Mouse (Mus musculus): ENCODE measurements around the gene Ubb. TPM values are rescaled to one million over a fixed set of nuclear protein-coding genes. Genes with fewer than 3 reads are reported as not detected.

The Ubb gene
- polyA plus RNA-seq, 1 experiment from 2014 or later, result 4,568 TPM

GRCm38 (mm10) chr11:62557205-62557604 lies 6.2 kb downstream of the Ubb start:
- no peak overlapping the region for H3K9ac ChIP-seq (ENCODE audit: low read depth, low read length)
- peaks cover 10% of the 10 kb centered on the region for H3K36me3 ChIP-seq (ENCODE audit: control insufficient read depth, insufficient read depth, low read length)
- H3K4me1 ChIP-seq (ENCODE audit: control insufficient read depth, insufficient read depth, low read depth, low read length), result peaks cover 21% of the 10 kb centered on the region
- 74% methylated on average over 5 of the region's 5 CpGs for WGBS
- no peaks in the 10 kb centered on the region for H3K9me3 ChIP-seq (ENCODE audit: control insufficient read depth, low read length)
- H3K27ac ChIP-seq (ENCODE audit: low read depth, low read length), result no peak overlapping the region
- no peak overlapping the region for H3K4me3 ChIP-seq (ENCODE audit: low read length)
- H3K27me3 ChIP-seq (replicated peaks; ENCODE audit: control insufficient read depth, insufficient read depth, low read length), result no peaks in the 10 kb centered on the region
- ATAC-seq, result no peak
- H3K4me2 ChIP-seq (ENCODE audit: low read length), result no peak overlapping the region

GRCm38 (mm10) chr11:62558152-62558551 lies 7.2 kb downstream of the Ubb start:
- Histone ChIP-seq H3K4me3 (ENCODE audit: low read length) (no peak overlapping the region), H3K36me3 (ENCODE audit: control insufficient read depth, insufficient read depth, low read length) (peaks cover 8% of the 10 kb centered on the region), H3K4me1 (ENCODE audit: control insufficient read depth, insufficient read depth, low read depth, low read length) (peaks cover 21% of the 10 kb centered on the region), H3K27me3 (replicated peaks; ENCODE audit: control insufficient read depth, insufficient read depth, low read length) (no peaks in the 10 kb centered on the region), H3K27ac (ENCODE audit: low read depth, low read length) (no peak overlapping the region), H3K9me3 (ENCODE audit: control insufficient read depth, low read length) (no peaks in the 10 kb centered on the region), H3K9ac (ENCODE audit: low read depth, low read length) (no peak overlapping the region), H3K4me2 (ENCODE audit: low read length) (no peak overlapping the region)
- WGBS, result 81% methylated on average over 2 of the region's 2 CpGs
- no peak for ATAC-seq

GRCm38 (mm10) chr11:62558961-62559646 lies 8.1 kb downstream of the Ubb start:
- Histone ChIP-seq H3K9ac (ENCODE audit: low read depth, low read length) (no peak overlapping the region), H3K4me2 (ENCODE audit: low read length) (no peak overlapping the region), H3K27me3 (replicated peaks; ENCODE audit: control insufficient read depth, insufficient read depth, low read length) (no peaks in the 10 kb centered on the region), H3K36me3 (ENCODE audit: control insufficient read depth, insufficient read depth, low read length) (0 out of 2 replicates have a peak, but pooled peaks cover 3% of the 10 kb centered on the region), H3K4me1 (ENCODE audit: control insufficient read depth, insufficient read depth, low read depth, low read length) (peaks cover 11% of the 10 kb centered on the region), H3K4me3 (ENCODE audit: low read length) (no peak overlapping the region), H3K27ac (ENCODE audit: low read depth, low read length) (no peak overlapping the region), H3K9me3 (ENCODE audit: control insufficient read depth, low read length) (no peaks in the 10 kb centered on the region)
- no peak for ATAC-seq
- WGBS, result 58% methylated on average over 6 of the region's 6 CpGs

- 37% methylated on average over 43 of the region's 43 CpGs for WGBS
- H3K27me3 ChIP-seq (replicated peaks; ENCODE audit: control insufficient read depth, insufficient read depth, low read length), result no peaks in the 10 kb centered on the region
- no peaks in the 10 kb centered on the region for H3K36me3 ChIP-seq (ENCODE audit: control insufficient read depth, insufficient read depth, low read length)
- no peaks in the 10 kb centered on the region for H3K9me3 ChIP-seq (ENCODE audit: control insufficient read depth, low read length)
- H3K9ac ChIP-seq (ENCODE audit: low read depth, low read length), result peak overlapping the region; percentile 60
- no peak for ATAC-seq
- peak overlapping the region; percentile 38 for H3K4me3 ChIP-seq (ENCODE audit: low read length)
- peak overlapping the region; percentile 61 for H3K4me2 ChIP-seq (ENCODE audit: low read length)
- H3K27ac ChIP-seq (ENCODE audit: low read depth, low read length), result no peak overlapping the region
- no peaks in the 10 kb centered on the region for H3K4me1 ChIP-seq (ENCODE audit: control insufficient read depth, insufficient read depth, low read depth, low read length)
These were observed 9.6 kb downstream of the Ubb start for GRCm38 (mm10) chr11:62560463-62561016.

GRCm38 (mm10) chr11:62563590-62563989 lies 12.6 kb downstream of the Ubb start:
- no peaks in the 10 kb centered on the region for H3K36me3 ChIP-seq (ENCODE audit: control insufficient read depth, insufficient read depth, low read length)
- 84% methylated on average over 2 of the region's 2 CpGs for WGBS
- no peaks in the 10 kb centered on the region for H3K9me3 ChIP-seq (ENCODE audit: control insufficient read depth, low read length)
- no peaks in the 10 kb centered on the region for H3K4me1 ChIP-seq (ENCODE audit: control insufficient read depth, insufficient read depth, low read depth, low read length)
- no peak overlapping the region for H3K4me2 ChIP-seq (ENCODE audit: low read length)
- ATAC-seq, result no peak
- H3K27ac ChIP-seq (ENCODE audit: low read depth, low read length), result no peak overlapping the region
- H3K27me3 ChIP-seq (replicated peaks; ENCODE audit: control insufficient read depth, insufficient read depth, low read length), result no peaks in the 10 kb centered on the region
- H3K4me3 ChIP-seq (ENCODE audit: low read length), result no peak overlapping the region
- no peak overlapping the region for H3K9ac ChIP-seq (ENCODE audit: low read depth, low read length)

GRCm38 (mm10) chr11:62565747-62566146 lies 14.8 kb downstream of the Ubb start:
- Histone ChIP-seq H3K9me3 (ENCODE audit: control insufficient read depth, low read length) (no peaks in the 10 kb centered on the region), H3K27me3 (replicated peaks; ENCODE audit: control insufficient read depth, insufficient read depth, low read length) (no peaks in the 10 kb centered on the region), H3K4me2 (ENCODE audit: low read length) (no peak overlapping the region), H3K27ac (ENCODE audit: low read depth, low read length) (no peak overlapping the region), H3K4me1 (ENCODE audit: control insufficient read depth, insufficient read depth, low read depth, low read length) (no peaks in the 10 kb centered on the region), H3K9ac (ENCODE audit: low read depth, low read length) (no peak overlapping the region), H3K36me3 (ENCODE audit: control insufficient read depth, insufficient read depth, low read length) (no peaks in the 10 kb centered on the region), H3K4me3 (ENCODE audit: low read length) (no peak overlapping the region)
- no peak for ATAC-seq
- 64% methylated on average over 7 of the region's 7 CpGs for WGBS

GRCm38 (mm10) chr11:62566211-62566610 lies 15.2 kb downstream of the Ubb start:
- WGBS, result 67% methylated on average over 1 of the region's 1 CpGs
- no peak overlapping the region for H3K9ac ChIP-seq (ENCODE audit: low read depth, low read length)
- no peaks in the 10 kb centered on the region for H3K27me3 ChIP-seq (replicated peaks; ENCODE audit: control insufficient read depth, insufficient read depth, low read length)
- no peak overlapping the region for H3K27ac ChIP-seq (ENCODE audit: low read depth, low read length)
- H3K4me3 ChIP-seq (ENCODE audit: low read length), result no peak overlapping the region
- no peak for ATAC-seq
- H3K4me1 ChIP-seq (ENCODE audit: control insufficient read depth, insufficient read depth, low read depth, low read length), result no peaks in the 10 kb centered on the region
- H3K36me3 ChIP-seq (ENCODE audit: control insufficient read depth, insufficient read depth, low read length), result no peaks in the 10 kb centered on the region
- H3K9me3 ChIP-seq (ENCODE audit: control insufficient read depth, low read length), result no peaks in the 10 kb centered on the region
- no peak overlapping the region for H3K4me2 ChIP-seq (ENCODE audit: low read length)

- no peaks in the 10 kb centered on the region for H3K4me1 ChIP-seq (ENCODE audit: control insufficient read depth, insufficient read depth, low read depth, low read length)
- 74% methylated on average over 3 of the region's 3 CpGs for WGBS
- no peaks in the 10 kb centered on the region for H3K27me3 ChIP-seq (replicated peaks; ENCODE audit: control insufficient read depth, insufficient read depth, low read length)
- H3K4me3 ChIP-seq (ENCODE audit: low read length), result no peak overlapping the region
- H3K9ac ChIP-seq (ENCODE audit: low read depth, low read length), result no peak overlapping the region
- no peak overlapping the region for H3K4me2 ChIP-seq (ENCODE audit: low read length)
- no peaks in the 10 kb centered on the region for H3K9me3 ChIP-seq (ENCODE audit: control insufficient read depth, low read length)
- H3K27ac ChIP-seq (ENCODE audit: low read depth, low read length), result no peak overlapping the region
- no peaks in the 10 kb centered on the region for H3K36me3 ChIP-seq (ENCODE audit: control insufficient read depth, insufficient read depth, low read length)
- ATAC-seq, result no peak
These were observed 17.3 kb downstream of the Ubb start for GRCm38 (mm10) chr11:62568300-62568699.

- H3K4me2 ChIP-seq (ENCODE audit: low read length), result peak within 1 kb of the TSS; percentile 94
- H3K27ac ChIP-seq (ENCODE audit: low read depth, low read length), result peak within 1 kb of the TSS; percentile 80
- no peaks in the 10 kb centered on the region for H3K9me3 ChIP-seq (ENCODE audit: control insufficient read depth, low read length)
- peak within 1 kb of the TSS; percentile 58 for H3K4me3 ChIP-seq (ENCODE audit: low read length)
- H3K4me1 ChIP-seq (ENCODE audit: control insufficient read depth, insufficient read depth, low read depth, low read length), result no peaks in the 10 kb centered on the region; the same call in none of the 2 replicates
- H3K27me3 ChIP-seq (replicated peaks; ENCODE audit: control insufficient read depth, insufficient read depth, low read length), result no peaks in the 10 kb centered on the region
- peak within 1 kb of the TSS; percentile 80; the same call in 1 of the 2 replicates for H3K9ac ChIP-seq (ENCODE audit: low read depth, low read length)
- ATAC-seq, result no peak
- no peaks in the 10 kb centered on the region for H3K36me3 ChIP-seq (ENCODE audit: control insufficient read depth, insufficient read depth, low read length)
- 82% methylated on average over 6 of the region's 6 CpGs for WGBS
These were observed 23.2 kb downstream of the Ubb start, which contains the start of gene Trpv2 for GRCm38 (mm10) chr11:62573959-62574702. Gene Trpv2 (plus strand): TSS chr11:62574486.
